Mouse (Mus musculus): ENCODE measurements around the gene Gtf2h1.

The Gtf2h1 gene

GRCm38 (mm10) chr7:46855866-46856560 is 60.1 kb downstream of the Gtf2h1 start:
- no peak for DNase-seq

- no peak for DNase-seq
Observed at GRCm38 (mm10) chr7:46857436-46857835, 61.5 kb downstream of the Gtf2h1 start.

GRCm38 (mm10) chr7:46859031-46859430 is 63.1 kb downstream of the Gtf2h1 start:
- no peak for DNase-seq

- DNase-seq = no peak
Observed at GRCm38 (mm10) chr7:46860996-46861395, 65.1 kb downstream of the Gtf2h1 start, which contains the start of gene Ldhc. Gene Ldhc (plus strand): TSS chr7:46861203.

GRCm38 (mm10) chr7:46871988-46872387 is 76.1 kb downstream of the Gtf2h1 start:
- DNase-seq = no peak
